Mouse (Mus musculus) WW6 (cell line): ENCODE results near the gene Tmem44.

Experiments used
- DNase-seq: peaks from one replicate; pipeline ENCODE4 v3.0.0-alpha.2; 2013; ENCODE audit warnings: low read depth, low spot score

Tmem44 gene

DNA sequence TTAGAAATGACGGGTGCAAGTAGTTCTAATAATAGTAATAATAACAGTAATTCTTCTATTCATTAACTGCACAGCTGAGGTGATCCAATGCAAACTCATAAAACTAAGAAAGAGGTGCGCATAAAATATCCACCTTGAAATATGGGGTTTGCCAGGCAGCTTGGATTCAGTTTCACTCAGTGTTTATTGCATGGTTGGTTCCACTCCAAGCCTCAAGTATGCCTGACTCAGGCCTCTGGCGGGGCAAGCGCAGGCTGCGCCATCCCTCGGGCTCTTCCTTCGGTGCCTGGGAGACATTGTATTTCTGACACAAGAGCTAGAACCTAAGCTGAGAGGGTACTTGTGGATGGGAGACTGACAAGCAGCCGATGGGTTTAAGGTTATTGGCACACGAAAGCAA lies 32.0 kb downstream of the Tmem44 start:
- DNase-seq, result no peak

- no peak for DNase-seq
These were observed 32.9 kb downstream of the Tmem44 start for GRCm38 (mm10) chr16:30517666-30518283.

GRCm38 (mm10) chr16:30516993-30517392 lies 33.6 kb downstream of the Tmem44 start:
- no peak for DNase-seq

GRCm38 (mm10) chr16:30515418-30515817 lies 35.2 kb downstream of the Tmem44 start:
- no peak for DNase-seq

DNA sequence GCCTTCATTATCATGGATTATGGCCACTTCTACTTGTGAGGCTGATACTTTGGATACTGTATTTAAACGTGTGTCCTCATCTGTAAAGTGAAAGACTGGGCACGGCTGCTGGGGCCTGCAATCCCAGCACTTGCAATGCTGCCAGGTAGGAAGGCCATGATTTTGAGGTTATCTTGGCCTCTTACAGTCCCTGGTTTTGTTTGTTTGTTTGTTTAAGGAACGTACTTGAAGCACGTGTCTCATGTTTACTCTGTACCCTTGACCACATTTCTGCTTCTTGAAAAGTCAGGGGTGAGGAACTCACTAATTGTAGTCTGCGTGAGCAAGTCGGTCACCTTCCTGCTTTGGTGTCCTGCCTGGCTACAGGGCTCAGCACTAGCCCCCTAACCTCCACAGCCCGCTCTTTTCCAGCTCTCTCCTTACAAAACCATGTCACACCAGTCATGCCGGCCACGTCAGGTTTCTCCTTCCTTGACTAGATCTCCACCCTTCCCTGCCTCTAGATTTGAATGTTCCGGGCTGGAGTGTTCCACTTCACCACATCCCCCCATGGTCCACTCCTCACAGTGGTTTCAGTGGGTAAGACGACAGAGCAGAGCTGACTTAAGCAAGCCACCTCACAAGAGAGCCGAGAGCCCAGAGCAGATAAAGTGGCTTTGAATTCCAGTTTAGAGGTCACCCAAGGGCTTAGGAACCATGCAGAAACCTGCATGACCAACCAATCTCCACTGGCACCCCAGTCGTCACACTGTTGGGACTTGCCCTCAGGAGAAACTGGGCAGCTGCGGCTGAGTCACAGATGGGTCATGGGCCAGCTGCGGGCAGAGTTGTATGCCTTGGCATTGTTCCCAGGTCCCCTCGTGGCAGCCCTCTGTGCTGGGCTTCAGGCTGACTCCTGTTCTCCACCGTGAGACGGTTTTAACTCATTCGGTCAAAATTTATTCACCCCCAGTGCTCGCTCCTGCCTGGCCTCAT lies 37.3 kb downstream of the Tmem44 start:
- DNase-seq, result no peak

- no peak for DNase-seq
These were observed 38.1 kb downstream of the Tmem44 start for GRCm38 (mm10) chr16:30512375-30513049.

DNA sequence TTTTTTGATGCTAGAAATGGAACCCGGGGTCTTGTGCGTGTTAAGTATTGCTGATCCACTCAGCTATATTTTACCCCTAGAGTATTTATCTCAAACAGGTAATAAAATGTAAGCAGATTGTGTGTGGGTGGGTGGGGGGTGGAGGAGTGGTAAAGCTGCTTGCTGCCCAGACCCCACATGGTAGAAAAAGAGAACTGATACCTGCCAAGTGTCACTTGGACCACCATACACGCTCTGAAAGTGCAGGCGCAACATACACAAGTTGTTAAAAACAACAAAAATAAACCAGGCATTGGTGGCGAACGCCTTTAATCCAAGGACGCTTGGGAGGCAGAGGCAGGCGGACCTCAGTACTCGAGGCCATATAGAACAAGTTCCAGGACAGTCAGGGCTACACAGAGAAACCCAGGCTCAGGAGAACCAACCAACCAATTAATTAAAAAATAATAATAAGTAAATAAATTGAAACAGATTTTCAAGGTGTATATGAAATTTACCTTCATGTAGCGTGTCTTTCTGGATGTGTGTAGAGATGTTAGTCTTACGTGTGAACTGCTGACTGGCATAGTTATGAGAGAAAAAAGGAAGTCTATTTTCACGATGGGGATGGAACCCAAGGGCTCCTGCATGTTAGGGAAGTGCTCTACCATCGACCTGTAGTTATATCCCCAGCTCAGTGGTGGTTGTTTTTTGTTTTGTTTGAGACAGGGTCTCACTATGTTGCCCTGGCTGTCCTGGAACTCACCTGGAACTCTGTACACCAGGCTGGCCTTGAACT lies 38.9 kb downstream of the Tmem44 start:
- DNase-seq, result no peak

GRCm38 (mm10) chr16:30510504-30511451 lies 39.9 kb downstream of the Tmem44 start:
- DNase-seq, result no peak

DNA sequence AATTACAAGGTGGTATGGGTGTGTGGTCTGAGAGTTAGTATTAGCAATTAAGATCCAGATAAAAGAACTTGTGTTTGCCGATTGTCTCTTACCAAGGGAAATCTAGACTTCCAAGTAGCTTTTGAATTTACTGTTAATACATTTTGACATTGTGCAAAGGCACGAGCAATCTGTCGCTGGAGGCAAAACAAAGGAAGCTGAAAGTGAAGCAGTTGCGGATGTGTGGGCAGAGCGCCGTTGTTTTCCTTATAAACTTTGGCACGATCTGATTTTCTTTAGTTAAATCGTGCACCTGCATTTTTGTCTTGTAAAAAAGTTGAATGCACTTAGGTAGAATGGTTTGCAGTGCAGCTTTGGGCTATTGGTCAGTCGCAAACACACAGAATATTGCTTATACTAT lies 40.6 kb downstream of the Tmem44 start:
- no peak for DNase-seq

DNA sequence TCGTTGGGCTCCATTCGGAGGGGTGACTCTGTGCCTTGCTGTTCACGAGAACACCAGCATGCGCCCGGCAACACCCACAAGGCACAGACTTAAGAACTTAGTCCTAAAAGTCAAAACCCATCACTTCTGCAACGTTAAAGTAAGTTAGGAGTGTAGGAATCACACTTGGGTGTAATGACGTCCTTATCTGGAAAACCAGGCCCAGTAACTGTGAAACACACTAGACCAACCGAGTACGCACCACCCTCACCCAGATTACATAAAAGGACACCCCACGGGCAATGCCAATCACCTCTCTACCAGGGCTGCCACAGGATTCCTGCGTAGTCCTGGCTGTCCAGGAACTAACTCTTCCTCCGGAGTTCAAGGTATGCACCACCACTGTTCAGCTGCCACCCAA lies 41.3 kb downstream of the Tmem44 start:
- DNase-seq, result no peak

- no peak for DNase-seq
These were observed 41.9 kb downstream of the Tmem44 start for GRCm38 (mm10) chr16:30508738-30509137.

DNA sequence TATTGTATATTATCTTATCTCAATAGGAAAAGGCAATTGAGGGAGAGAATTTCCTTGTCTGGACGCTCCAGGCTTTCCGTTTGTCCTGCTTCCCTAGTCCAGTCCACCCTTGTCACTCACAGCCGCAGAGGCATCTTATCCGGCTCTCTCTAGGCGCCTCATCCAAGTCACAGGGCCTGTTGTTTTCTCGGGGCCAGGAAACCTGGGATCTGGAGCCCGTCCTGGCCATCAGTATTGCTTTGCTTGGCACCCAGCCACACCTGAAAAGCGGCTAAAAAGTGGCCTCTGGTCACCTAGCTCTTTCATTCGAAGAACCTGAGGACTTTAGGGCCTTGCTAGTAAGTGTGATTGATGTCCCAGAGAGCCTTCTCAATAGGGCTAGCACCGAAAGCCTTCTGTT lies 43.5 kb downstream of the Tmem44 start:
- no peak for DNase-seq

DNA sequence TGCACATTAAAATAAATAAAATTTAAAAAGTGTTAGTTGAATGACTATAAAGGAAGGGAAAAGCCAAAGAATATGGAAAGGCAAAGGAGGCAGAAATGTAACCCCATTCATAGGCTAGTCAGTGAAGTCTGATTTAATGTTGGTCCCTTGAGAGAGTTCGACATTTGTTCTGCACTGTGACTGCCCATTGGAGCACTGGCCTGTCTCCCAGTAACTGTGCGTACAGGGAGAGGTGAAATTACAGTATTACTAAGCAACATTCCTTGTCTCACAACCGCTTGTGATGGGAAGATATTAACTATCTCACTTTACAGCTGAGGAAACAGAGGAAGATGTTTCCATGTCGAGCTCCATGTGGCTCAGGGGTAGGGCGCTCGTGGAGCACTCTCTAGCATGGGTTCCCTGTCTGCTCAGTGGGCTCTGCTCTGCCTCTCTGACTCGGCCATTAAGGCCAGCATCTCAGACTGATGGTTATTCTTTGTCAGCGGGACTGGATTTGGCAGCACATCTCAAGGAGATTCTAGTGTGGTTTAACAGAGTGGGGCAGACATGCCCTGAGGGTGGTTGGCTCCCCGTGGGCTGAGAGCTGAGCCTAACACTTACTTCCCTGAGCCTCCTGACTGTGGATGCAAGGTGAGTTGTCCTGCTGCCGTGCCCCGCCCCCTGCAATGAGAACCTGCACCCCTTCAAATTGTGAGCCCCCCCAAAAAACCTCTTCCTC lies 45.2 kb downstream of the Tmem44 start:
- no peak for DNase-seq

DNA sequence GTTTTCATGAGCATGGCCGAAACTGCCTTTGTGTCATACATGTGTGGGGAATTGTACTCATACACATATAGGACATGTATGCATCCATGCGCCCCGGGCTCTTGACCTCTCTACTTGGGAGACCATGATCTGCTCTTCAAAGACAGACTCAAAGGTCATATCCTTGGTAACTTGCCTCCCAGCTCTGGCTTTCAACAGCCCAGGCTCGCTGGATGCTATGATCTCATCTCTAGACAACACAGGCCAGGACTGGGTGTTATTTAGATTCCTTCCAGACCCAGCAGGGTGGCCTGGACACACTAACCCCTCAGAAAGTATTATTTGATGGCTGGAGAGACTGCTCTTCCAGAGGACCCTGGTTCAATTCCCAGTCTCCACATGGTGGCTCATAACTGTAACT lies 45.8 kb downstream of the Tmem44 start:
- DNase-seq, result no peak

DNA sequence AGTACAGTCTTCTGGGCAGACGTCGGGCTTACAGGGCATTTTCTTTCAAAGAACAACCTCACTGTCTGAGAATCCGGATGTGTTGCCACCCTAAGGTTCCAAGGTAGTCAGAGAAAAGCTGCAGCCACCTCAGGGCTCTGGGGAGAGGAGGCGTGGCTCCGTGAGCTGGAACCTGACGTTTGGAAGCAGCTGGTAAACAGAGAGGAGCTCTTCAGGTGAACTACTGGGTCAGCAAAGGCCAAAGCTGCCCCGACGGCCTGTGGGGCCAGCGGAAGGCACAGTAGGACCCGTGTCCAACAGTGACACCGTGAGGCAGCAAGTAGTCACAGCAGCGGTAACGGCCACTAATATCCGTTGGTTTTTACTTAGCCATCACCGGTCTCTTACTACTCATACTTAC lies 46.7 kb downstream of the Tmem44 start:
- no peak for DNase-seq

GRCm38 (mm10) chr16:30502221-30502891 lies 48.3 kb downstream of the Tmem44 start:
- DNase-seq, result no peak

GRCm38 (mm10) chr16:30501621-30502020 lies 49.0 kb downstream of the Tmem44 start:
- DNase-seq, result no peak

GRCm38 (mm10) chr16:30500223-30500622 lies 50.4 kb downstream of the Tmem44 start:
- DNase-seq, result no peak

- DNase-seq, result no peak
These were observed 51.4 kb downstream of the Tmem44 start for GRCm38 (mm10) chr16:30499126-30499857.
